Mouse (Mus musculus) testis, adult 2 months (tissue): Measurements from ENCODE around the gene Olfr231.

ENCODE experiments used
- CTCF ChIP-seq: fragments of 200-500 bp; IDR thresholded peaks from 2 replicates; pipeline ENCODE4 v1.5.1; 2012; ENCODE audit warnings: low read depth, mild to moderate bottlenecking, inconsistent platforms, low read length, moderate library complexity; ENCODE audit not compliant: control insufficient read depth, insufficient read depth, insufficient replicate concordance
- POLR2A ChIP-seq: fragments of 200-500 bp; IDR thresholded peaks from 2 replicates; pipeline ENCODE4 v1.6.1; 2012; ENCODE audit warnings: low read depth, mild to moderate bottlenecking, inconsistent platforms, low read length, moderate library complexity; ENCODE audit not compliant: control insufficient read depth

- TF ChIP-seq CTCF: no peak
- TF ChIP-seq POLR2A: no peak
Measured at GRCm38 (mm10) chr1:174157622-174158021, 36.7 kb upstream of the Olfr231 start.
